Mouse (Mus musculus) spleen, adult 2 months (tissue): ENCODE data around the gene Enpep.

Experiments used
- CTCF ChIP-seq: fragments of 200-500 bp; IDR thresholded peaks from 2 replicates; pipeline ENCODE4 v1.5.1; 2011; ENCODE audit warnings: mild to moderate bottlenecking, inconsistent platforms; ENCODE audit not compliant: insufficient read depth, insufficient read length, insufficient replicate concordance; ENCODE audit errors: extremely low read depth
- POLR2A ChIP-seq: fragments of 200-500 bp; IDR thresholded peaks from 2 replicates; pipeline ENCODE4 v1.6.1; 2011; ENCODE audit warnings: low read depth, low read length, inconsistent platforms

DNA sequence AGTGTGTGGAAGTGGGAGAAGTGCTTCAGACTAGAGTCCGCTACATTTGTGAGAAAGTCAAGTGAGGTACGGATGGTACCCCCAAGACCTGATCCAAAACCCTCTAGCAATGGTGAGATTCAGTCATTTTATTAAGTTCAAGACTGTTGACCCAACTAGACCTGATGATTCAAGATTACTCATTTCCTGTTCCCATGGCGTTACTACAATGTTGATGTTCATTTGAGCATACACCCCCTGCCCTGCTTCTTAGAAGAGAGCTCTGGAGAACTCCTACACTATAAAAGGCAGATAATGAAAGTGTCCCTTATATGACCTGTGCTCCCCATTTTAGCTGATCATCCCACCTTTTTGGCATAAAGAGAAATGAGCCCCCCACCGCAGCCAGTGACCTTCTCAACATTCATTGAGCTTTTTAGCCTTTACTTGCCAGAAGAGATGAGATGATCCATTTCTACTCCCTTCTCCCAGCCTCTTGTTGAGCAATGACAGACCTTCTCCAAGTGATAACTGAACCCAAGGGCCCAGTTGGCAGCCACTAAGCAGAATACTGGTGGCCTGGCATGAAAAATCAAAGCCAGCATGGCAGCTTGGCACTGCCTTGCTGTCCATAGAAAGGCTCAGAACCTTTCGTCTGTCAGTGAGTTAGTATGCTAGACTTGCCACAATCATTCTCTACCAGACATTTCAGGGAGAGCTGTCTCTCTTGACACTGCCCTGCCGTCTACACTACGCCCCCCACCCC is 18.7 kb downstream of the Enpep start:
- TF ChIP-seq CTCF = no peak
- no peak for TF ChIP-seq POLR2A
